Mouse (Mus musculus) lung, embryonic 16.5 days (tissue): Measurements from ENCODE around the gene Auh. TPM values are rescaled to one million over a fixed set of nuclear protein-coding genes. Genes with fewer than 3 reads are reported as not detected.

Source experiments
- ATAC-seq: fragments of 200-750 bp; cut with Nextera tagmentation; 2 replicates; pipeline ENCODE4 v1.8.0; 2017; ENCODE audit warnings: low read depth, mild to moderate bottlenecking, moderate library complexity
- H3K27ac ChIP-seq: fragments of 300-500 bp; sonication (generic); 2 replicates; pipeline ENCODE4 v1.5.1; 2014; ENCODE audit warnings: mild to moderate bottlenecking, control low read depth, low read length
- H3K27me3 ChIP-seq: fragments of 300-500 bp; sonication (generic); 2 replicates; pipeline ENCODE4 v1.6.1; 2014; ENCODE audit warnings: low read depth, low read length, mixed read lengths; ENCODE audit not compliant: control insufficient read depth, insufficient read depth
- H3K36me3 ChIP-seq: fragments of 300-500 bp; sonication (generic); 2 replicates; pipeline ENCODE4 v1.6.1; 2014; ENCODE audit warnings: low read length; ENCODE audit not compliant: control insufficient read depth, insufficient read depth
- H3K4me1 ChIP-seq: fragments of 300-500 bp; sonication (generic); replicated peaks from 2 replicates; pipeline ENCODE4 v1.6.1; 2014; ENCODE audit warnings: low read length, mixed read lengths; ENCODE audit not compliant: control insufficient read depth, insufficient read depth
- H3K4me2 ChIP-seq: fragments of 300-500 bp; sonication (generic); 2 replicates; pipeline ENCODE4 v1.6.1; 2014; ENCODE audit warnings: low read depth, low read length, control low read depth
- H3K4me3 ChIP-seq: fragments of 300-500 bp; sonication (generic); 2 replicates; pipeline ENCODE4 v1.5.1; 2014; ENCODE audit warnings: mild to moderate bottlenecking, low read length, control low read depth
- H3K9ac ChIP-seq: fragments of 300-500 bp; sonication (generic); 2 replicates; pipeline ENCODE4 v1.6.1; 2014; ENCODE audit warnings: low read length, control low read depth
- H3K9me3 ChIP-seq: fragments of 300-500 bp; sonication (generic); 2 replicates; pipeline ENCODE4 v1.6.1; 2016; ENCODE audit warnings: low read length; ENCODE audit not compliant: control insufficient read depth
- WGBS: fragments of 180-500 bp; shearing (Covaris S2); extraction: QIAGEN DNeasy Blood & Tissue Kit; methylation state at CpG from one replicate; pipeline ENCODE4 v1.1.7; 2014; 5-methylcytosine and 5-hydroxymethylcytosine counted together
- polyA plus RNA-seq: library from polyadenylated mRNA; unstranded; fragments of >200 nt; fragmentation: Nextera tagmentation; extraction: Ambion mirVana; gene quantifications from 2 replicates; pipeline ENCODE4 v1.2.1, GENCODE M21; 2015

The Auh gene
- polyA plus RNA-seq, 1 experiment from 2014 or later: 44.6 TPM

- H3K4me2 ChIP-seq: no peak overlapping the region
- 81% methylated on average over 6 of the region's 6 CpGs for WGBS
- no peak for ATAC-seq
- H3K27me3 ChIP-seq: no peaks in the 10 kb centered on the region
- H3K27ac ChIP-seq: no peak overlapping the region
- H3K9me3 ChIP-seq: no peaks in the 10 kb centered on the region
- peaks cover 21% of the 10 kb centered on the region for H3K36me3 ChIP-seq
- H3K4me3 ChIP-seq: no peak overlapping the region
- no peaks in the 10 kb centered on the region; the same call in 1 of the 2 replicates for H3K4me1 ChIP-seq
- H3K9ac ChIP-seq: no peak overlapping the region
Measured at GRCm38 (mm10) chr13:52970876-52971275, 41.4 kb upstream of the Auh start.

- no peak overlapping the region for H3K27ac ChIP-seq
- no peak overlapping the region for H3K4me3 ChIP-seq
Measured at GRCm38 (mm10) chr13:52962922-52963321, 33.4 kb upstream of the Auh start.

GRCm38 (mm10) chr13:52962361-52962760 lies 32.9 kb upstream of the Auh start:
- WGBS: 79% methylated on average over 6 of the region's 6 CpGs
- Histone ChIP-seq H3K36me3 (peaks cover 19% of the 10 kb centered on the region), H3K4me1 (no peaks in the 10 kb centered on the region), H3K9ac (no peak overlapping the region), H3K27me3 (no peaks in the 10 kb centered on the region), H3K4me3 (no peak overlapping the region), H3K4me2 (no peak overlapping the region), H3K27ac (no peak overlapping the region), H3K9me3 (no peaks in the 10 kb centered on the region)
- no peak for ATAC-seq

More at GRCm38 (mm10) chr13:52962922-52963321, 33.4 kb upstream of the Auh start:
- H3K4me1 ChIP-seq: no peaks in the 10 kb centered on the region
- no peaks in the 10 kb centered on the region for H3K9me3 ChIP-seq
- no peak for ATAC-seq
- no peak overlapping the region for H3K9ac ChIP-seq
- WGBS: 83% methylated on average over 4 of the region's 4 CpGs
- no peak overlapping the region for H3K4me2 ChIP-seq
- peaks cover 23% of the 10 kb centered on the region for H3K36me3 ChIP-seq
- no peaks in the 10 kb centered on the region for H3K27me3 ChIP-seq

- no peaks in the 10 kb centered on the region for H3K9me3 ChIP-seq
- H3K36me3 ChIP-seq: no peaks in the 10 kb centered on the region
- no peak overlapping the region for H3K4me2 ChIP-seq
- 88% methylated on average over 6 of the region's 6 CpGs for WGBS
- no peaks in the 10 kb centered on the region for H3K27me3 ChIP-seq
- no peak overlapping the region for H3K9ac ChIP-seq
- no peak overlapping the region for H3K4me3 ChIP-seq
- no peak for ATAC-seq
- H3K27ac ChIP-seq: no peak overlapping the region
- H3K4me1 ChIP-seq: no peaks in the 10 kb centered on the region
Measured at GRCm38 (mm10) chr13:52953779-52954553, 24.5 kb upstream of the Auh start.

- no peaks in the 10 kb centered on the region for H3K9me3 ChIP-seq
- WGBS: 88% methylated on average over 3 of the region's 3 CpGs
- no peak overlapping the region for H3K4me2 ChIP-seq
- H3K4me3 ChIP-seq: no peak overlapping the region
- H3K4me1 ChIP-seq: no peaks in the 10 kb centered on the region
- no peak for ATAC-seq
- H3K27me3 ChIP-seq: no peaks in the 10 kb centered on the region
- H3K9ac ChIP-seq: no peak overlapping the region
- H3K36me3 ChIP-seq: no peaks in the 10 kb centered on the region
- H3K27ac ChIP-seq: no peak overlapping the region
Measured at GRCm38 (mm10) chr13:52949211-52949610, 19.7 kb upstream of the Auh start.

- Histone ChIP-seq H3K9ac (no peak overlapping the region), H3K4me3 (no peak overlapping the region), H3K4me1 (peaks cover 3% of the 10 kb centered on the region; the same call in 1 of the 2 replicates), H3K4me2 (no peak overlapping the region), H3K9me3 (no peaks in the 10 kb centered on the region), H3K36me3 (no peaks in the 10 kb centered on the region), H3K27ac (no peak overlapping the region), H3K27me3 (no peaks in the 10 kb centered on the region)
- 66% methylated on average over 4 of the region's 4 CpGs for WGBS
- ATAC-seq: no peak
Measured at GRCm38 (mm10) chr13:52947545-52947944, 18.1 kb upstream of the Auh start.

- Histone ChIP-seq H3K27me3 (no peaks in the 10 kb centered on the region), H3K27ac (no peak overlapping the region), H3K9ac (no peak overlapping the region), H3K4me1 (peaks cover 3% of the 10 kb centered on the region; the same call in 1 of the 2 replicates), H3K4me2 (no peak overlapping the region), H3K36me3 (no peaks in the 10 kb centered on the region), H3K4me3 (no peak overlapping the region), H3K9me3 (no peaks in the 10 kb centered on the region)
- WGBS: 48% methylated on average over 9 of the region's 9 CpGs
- ATAC-seq: no peak
Measured at GRCm38 (mm10) chr13:52945769-52946168, 16.3 kb upstream of the Auh start.

DNA sequence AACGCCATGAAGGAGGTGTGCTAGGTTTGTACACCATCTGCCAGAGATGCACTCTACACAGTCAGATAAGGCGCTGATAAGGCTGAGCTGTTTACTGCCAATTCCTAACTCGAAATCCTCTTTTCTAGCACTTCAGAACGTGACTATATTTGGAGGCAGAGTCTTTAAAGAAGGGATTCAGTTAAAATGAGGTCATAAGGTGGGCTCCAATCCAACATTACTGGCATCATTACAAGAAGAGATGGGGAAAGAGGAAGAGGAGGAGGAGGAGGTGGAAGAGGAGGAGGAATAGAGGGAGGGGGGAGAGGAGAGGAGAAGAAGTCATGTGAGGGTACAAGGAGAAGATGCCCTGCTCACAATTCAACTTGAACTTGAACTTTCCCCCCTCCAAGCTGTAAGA lies 14.6 kb upstream of the Auh start:
- no peak overlapping the region for H3K4me3 ChIP-seq
- no peak overlapping the region for H3K9ac ChIP-seq
- 24% methylated on average over 4 of the region's 4 CpGs for WGBS
- no peaks in the 10 kb centered on the region for H3K27me3 ChIP-seq
- no peaks in the 10 kb centered on the region for H3K9me3 ChIP-seq
- H3K27ac ChIP-seq: no peak overlapping the region
- no peak for ATAC-seq
- no peak overlapping the region for H3K4me2 ChIP-seq
- H3K36me3 ChIP-seq: no peaks in the 10 kb centered on the region
- peaks cover 3% of the 10 kb centered on the region; the same call in 1 of the 2 replicates for H3K4me1 ChIP-seq

DNA sequence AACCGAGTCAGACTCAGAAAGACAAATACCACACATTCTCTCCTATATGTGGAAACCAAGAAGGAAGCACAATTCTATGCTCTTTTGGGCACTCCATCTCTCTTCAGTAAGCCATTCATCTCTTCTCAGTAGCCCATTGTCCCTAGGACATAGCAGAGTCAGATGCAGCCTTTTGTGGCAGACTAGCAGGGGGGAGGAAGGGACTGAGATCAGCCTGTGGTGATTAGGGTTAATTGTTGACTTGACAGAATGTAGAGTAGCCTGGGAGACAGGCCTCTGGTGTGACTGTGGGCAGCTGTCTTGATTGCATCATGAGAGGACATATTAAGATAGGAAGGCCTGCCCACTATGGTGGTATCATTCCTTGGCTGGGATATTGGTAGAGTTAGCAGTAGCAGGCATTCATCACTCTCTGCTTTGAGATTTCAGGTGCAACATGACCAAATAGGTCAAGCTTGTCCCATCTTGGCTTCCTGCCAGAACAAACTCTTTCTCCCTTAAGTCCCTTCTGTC lies 13.5 kb upstream of the Auh start:
- Histone ChIP-seq H3K9ac (no peak overlapping the region), H3K36me3 (no peaks in the 10 kb centered on the region), H3K9me3 (no peaks in the 10 kb centered on the region), H3K4me2 (no peak overlapping the region), H3K27me3 (no peaks in the 10 kb centered on the region), H3K27ac (no peak overlapping the region), H3K4me1 (peaks cover 3% of the 10 kb centered on the region; the same call in 1 of the 2 replicates), H3K4me3 (no peak overlapping the region)
- ATAC-seq: no peak
- WGBS: 81% methylated on average over 1 of the region's 1 CpGs
